Mouse (Mus musculus) embryonic facial prominence, embryonic 15.5 days (tissue): Measurements from ENCODE around the gene Cyren. TPM values are rescaled to one million over a fixed set of nuclear protein-coding genes. Genes with fewer than 3 reads are reported as not detected.

Experiments
- ATAC-seq: fragments of 200-750 bp; cut with Nextera tagmentation; 2 replicates; pipeline ENCODE4 v1.8.0; 2017; ENCODE audit warnings: low read depth, moderate TSS enrichment; ENCODE audit not compliant: insufficient number of reproducible peaks, low FRiP score, low TSS enrichment
- H3K27ac ChIP-seq: fragments of 300-500 bp; sonication (generic); replicated peaks from 2 replicates; pipeline ENCODE4 v1.5.1; 2015; ENCODE audit warnings: mild to moderate bottlenecking, inconsistent platforms
- H3K27me3 ChIP-seq: fragments of 300-500 bp; sonication (generic); 2 replicates; pipeline ENCODE4 v1.6.1; 2015; ENCODE audit warnings: inconsistent platforms
- H3K36me3 ChIP-seq: fragments of 300-500 bp; sonication (generic); 2 replicates; pipeline ENCODE4 v1.6.1; 2015; ENCODE audit warnings: mild to moderate bottlenecking, inconsistent platforms
- H3K4me1 ChIP-seq: fragments of 300-500 bp; sonication (generic); 2 replicates; pipeline ENCODE4 v1.6.1; 2015; ENCODE audit warnings: inconsistent platforms
- H3K4me2 ChIP-seq: fragments of 300-500 bp; sonication (generic); replicated peaks from 2 replicates; pipeline ENCODE4 v1.6.1; 2015; ENCODE audit warnings: mild to moderate bottlenecking, inconsistent platforms
- H3K4me3 ChIP-seq: fragments of 300-500 bp; sonication (generic); replicated peaks from 2 replicates; pipeline ENCODE4 v1.5.1; 2015; ENCODE audit warnings: mild to moderate bottlenecking, inconsistent platforms
- H3K9ac ChIP-seq: fragments of 300-500 bp; sonication (generic); 2 replicates; pipeline ENCODE4 v1.6.1; 2015; ENCODE audit warnings: inconsistent platforms
- H3K9me3 ChIP-seq: fragments of 300-500 bp; sonication (generic); replicated peaks from 2 replicates; pipeline ENCODE4 v1.6.1; 2016; ENCODE audit warnings: inconsistent platforms
- WGBS: fragments of 180-500 bp; shearing (Covaris S2); methylation state at CpG from one replicate; pipeline ENCODE4 v1.1.7; 2015; 5-methylcytosine and 5-hydroxymethylcytosine counted together
- polyA plus RNA-seq: library from polyadenylated mRNA; unstranded; fragments of >200 nt; fragmentation: Nextera tagmentation; extraction: Ambion mirVana; gene quantifications from 2 replicates; pipeline ENCODE4 v1.2.1, GENCODE M21; 2015

Cyren gene
- polyA plus RNA-seq, 1 experiment from 2014 or later, result 17.4 TPM

DNA sequence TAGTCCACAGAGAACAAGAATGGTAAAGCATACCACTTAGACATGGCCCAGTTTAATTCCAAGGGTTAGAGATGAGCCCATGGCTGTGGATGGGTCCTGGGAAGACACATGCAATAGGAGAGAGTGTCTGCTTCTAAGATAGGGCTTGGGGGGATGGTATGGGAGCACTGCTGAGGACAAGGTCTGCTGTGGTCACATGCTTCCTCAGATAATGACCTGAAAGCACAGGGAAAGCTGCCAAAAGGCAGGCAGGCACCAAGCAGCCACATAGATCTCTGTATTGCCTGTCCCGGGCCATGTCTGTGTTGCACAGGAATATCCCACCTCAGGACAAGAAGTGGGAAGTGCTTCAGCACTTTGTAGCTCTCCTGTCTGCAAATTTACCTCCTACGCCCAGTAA, 21.3 kb upstream of the Cyren start:
- H3K27me3 ChIP-seq, result no peaks in the 10 kb centered on the region
- ATAC-seq, result no peak
- H3K36me3 ChIP-seq, result peaks cover 66% of the 10 kb centered on the region
- H3K9ac ChIP-seq, result no peak overlapping the region
- H3K4me3 ChIP-seq, result no peak overlapping the region
- no peak overlapping the region for H3K4me2 ChIP-seq
- H3K4me1 ChIP-seq, result no peaks in the 10 kb centered on the region
- no peaks in the 10 kb centered on the region for H3K9me3 ChIP-seq
- 88% methylated on average over 2 of the region's 2 CpGs for WGBS
- no peak overlapping the region for H3K27ac ChIP-seq

DNA sequence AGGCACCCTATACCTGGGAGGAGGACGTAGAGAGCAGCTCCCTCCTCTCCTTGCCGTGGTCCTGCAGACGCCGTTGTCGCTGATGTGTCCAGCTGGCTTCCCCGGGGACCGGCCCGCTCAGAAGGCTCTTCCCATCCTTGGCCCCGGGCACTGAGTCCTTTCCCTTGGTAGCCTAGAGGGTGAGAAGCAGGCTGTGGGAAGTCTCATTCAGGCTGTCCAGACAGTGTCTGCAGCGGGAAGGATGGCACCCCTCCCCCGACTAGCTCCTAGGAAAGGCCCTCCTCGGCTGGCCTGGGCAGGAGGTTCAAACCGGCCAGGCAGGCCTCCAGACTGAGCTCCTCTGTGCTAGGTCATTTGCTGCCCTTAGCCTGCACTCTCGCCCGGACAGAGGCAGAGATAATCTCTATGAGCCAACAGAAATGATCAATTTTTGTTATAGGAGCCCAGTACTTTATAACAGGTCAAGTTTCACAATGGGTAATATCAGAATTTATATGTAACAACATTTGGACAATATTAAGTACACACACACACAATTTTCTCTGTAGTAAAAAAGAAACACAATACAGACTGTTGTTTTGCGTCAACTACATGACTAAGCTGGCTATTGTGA, 18.4 kb upstream of the Cyren start:
- no peak for ATAC-seq
- H3K36me3 ChIP-seq, result peaks cover 69% of the 10 kb centered on the region
- WGBS, result 61% methylated on average over 16 of the region's 16 CpGs
- no peak overlapping the region for H3K4me3 ChIP-seq
- H3K4me2 ChIP-seq, result no peak overlapping the region
- H3K9me3 ChIP-seq, result no peaks in the 10 kb centered on the region
- no peaks in the 10 kb centered on the region for H3K27me3 ChIP-seq
- no peaks in the 10 kb centered on the region for H3K4me1 ChIP-seq
- no peak overlapping the region for H3K27ac ChIP-seq
- H3K9ac ChIP-seq, result no peak overlapping the region

DNA sequence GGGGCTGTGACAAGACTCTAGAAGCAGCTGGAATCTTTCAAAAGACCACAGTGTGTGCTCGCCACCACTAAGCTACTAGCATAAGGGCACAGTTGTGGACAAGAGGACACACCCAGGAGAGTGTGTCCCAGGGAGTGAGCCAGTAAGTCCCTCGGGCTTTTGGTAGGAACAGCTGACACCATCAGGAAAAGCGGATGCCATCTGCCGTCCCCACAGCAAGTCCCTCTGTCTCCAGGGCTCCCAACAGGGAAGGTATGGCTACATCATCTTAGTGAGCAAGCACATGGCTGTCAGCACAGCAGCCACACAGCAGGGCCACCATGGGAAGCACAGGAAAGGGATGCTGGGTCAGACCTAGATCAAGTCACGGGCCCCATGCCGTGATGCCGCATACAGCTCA, 17.7 kb upstream of the Cyren start:
- H3K36me3 ChIP-seq, result peaks cover 69% of the 10 kb centered on the region
- no peak overlapping the region for H3K9ac ChIP-seq
- H3K9me3 ChIP-seq, result no peaks in the 10 kb centered on the region
- H3K27me3 ChIP-seq, result no peaks in the 10 kb centered on the region
- ATAC-seq, result 0 out of 2 replicates have a peak, but pooled peaks have one; percentile 9
- H3K4me1 ChIP-seq, result no peaks in the 10 kb centered on the region
- no peak overlapping the region for H3K27ac ChIP-seq
- H3K4me3 ChIP-seq, result no peak overlapping the region
- H3K4me2 ChIP-seq, result no peak overlapping the region
- WGBS, result 80% methylated on average over 7 of the region's 7 CpGs

DNA sequence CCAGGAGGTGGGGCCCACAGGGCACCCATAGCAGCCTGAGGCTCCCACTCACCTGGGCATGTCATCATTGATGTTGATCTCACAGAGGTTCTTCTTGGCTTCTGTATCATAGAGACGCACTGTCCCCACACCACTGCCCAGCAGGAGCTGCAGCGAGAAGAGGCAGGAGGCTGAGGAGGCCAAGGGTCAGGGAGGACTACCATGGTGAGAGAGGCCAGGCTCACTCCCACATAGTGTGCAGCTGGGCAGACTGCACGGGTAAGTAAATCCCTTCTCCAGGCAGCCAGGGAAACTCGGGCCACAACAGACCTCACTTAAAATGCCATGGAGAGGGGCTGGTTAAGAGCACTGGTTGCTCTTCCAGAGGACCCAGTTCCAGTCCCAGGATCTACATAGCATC, 11.3 kb upstream of the Cyren start:
- Histone ChIP-seq H3K9me3 (no peaks in the 10 kb centered on the region), H3K4me2 (no peak overlapping the region), H3K27me3 (no peaks in the 10 kb centered on the region), H3K4me1 (peaks cover 13% of the 10 kb centered on the region; the same call in 1 of the 2 replicates), H3K36me3 (peaks cover 64% of the 10 kb centered on the region), H3K4me3 (no peak overlapping the region), H3K27ac (no peak overlapping the region), H3K9ac (no peak overlapping the region)
- 65% methylated on average over 4 of the region's 4 CpGs for WGBS
- ATAC-seq, result no peak

DNA sequence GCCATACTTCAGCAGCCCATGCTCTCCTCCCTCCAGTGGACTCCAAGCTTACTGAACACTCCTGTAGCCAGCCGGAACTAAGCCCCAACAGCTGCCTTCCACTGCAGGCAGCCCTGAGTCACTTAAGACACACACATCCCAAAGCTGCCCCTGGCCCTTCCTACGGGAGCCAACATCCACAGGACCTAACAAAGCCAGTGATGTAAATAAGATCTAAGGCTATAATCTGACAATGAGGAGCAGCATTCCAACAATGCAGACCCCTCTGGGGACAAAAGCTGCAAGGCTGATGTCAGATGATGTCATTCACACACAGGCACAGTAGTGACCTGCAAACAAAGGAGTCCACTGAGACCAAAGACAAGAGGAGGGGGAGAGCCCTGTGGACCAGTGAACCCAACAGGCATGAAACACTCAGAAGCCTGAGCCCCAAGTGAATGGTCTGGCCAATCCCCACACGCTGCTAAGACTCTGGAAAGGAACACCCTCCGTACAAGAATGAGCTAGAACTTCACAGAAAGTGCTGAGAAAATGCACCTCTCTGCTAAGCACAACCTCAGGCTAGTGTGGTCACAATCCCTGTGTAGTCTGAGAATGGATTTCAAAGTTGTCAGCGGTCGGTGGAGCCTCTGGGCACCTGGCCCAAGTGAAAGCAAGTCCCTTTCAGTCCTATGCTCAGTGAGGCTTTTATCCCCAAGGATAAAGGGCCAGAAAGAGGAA, 9.4 kb upstream of the Cyren start:
- ATAC-seq, result peak; percentile 52; the same call in 1 of the 2 replicates
- Histone ChIP-seq H3K4me2 (no peak overlapping the region), H3K36me3 (peaks cover 55% of the 10 kb centered on the region), H3K27me3 (no peaks in the 10 kb centered on the region), H3K9me3 (no peaks in the 10 kb centered on the region), H3K27ac (peak overlapping the region; percentile 22; the same call in 1 of the 2 replicates), H3K4me3 (no peak overlapping the region), H3K9ac (no peak overlapping the region), H3K4me1 (peaks cover 13% of the 10 kb centered on the region; the same call in 1 of the 2 replicates)
- WGBS, result 47% methylated on average over 6 of the region's 6 CpGs

DNA sequence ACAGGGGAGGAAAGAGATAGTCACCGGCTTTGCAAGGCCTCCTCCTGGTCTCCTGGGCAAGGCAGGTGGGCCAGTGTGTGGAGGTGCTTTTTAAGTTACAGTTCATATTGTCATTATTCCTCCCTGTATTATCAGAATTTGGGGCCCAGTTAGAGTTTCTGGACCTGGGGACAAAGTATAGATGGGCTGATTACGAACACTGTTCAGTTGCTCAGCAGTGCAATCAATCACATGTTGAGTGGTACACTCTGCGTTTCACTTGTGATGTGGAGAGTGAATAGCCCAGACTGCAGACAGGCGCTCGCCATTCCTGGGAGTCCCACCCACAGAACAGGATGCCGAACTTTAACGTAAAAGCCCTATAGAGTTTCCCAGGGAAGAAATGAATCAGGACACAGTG, 6.9 kb upstream of the Cyren start:
- H3K4me3 ChIP-seq, result no peak overlapping the region
- H3K4me2 ChIP-seq, result no peak overlapping the region
- peaks cover 45% of the 10 kb centered on the region for H3K36me3 ChIP-seq
- no peak for ATAC-seq
- H3K9ac ChIP-seq, result no peak overlapping the region
- peaks cover 13% of the 10 kb centered on the region; the same call in 1 of the 2 replicates for H3K4me1 ChIP-seq
- no peaks in the 10 kb centered on the region for H3K27me3 ChIP-seq
- no peak overlapping the region for H3K27ac ChIP-seq
- WGBS, result 81% methylated on average over 7 of the region's 7 CpGs
- no peaks in the 10 kb centered on the region for H3K9me3 ChIP-seq

DNA sequence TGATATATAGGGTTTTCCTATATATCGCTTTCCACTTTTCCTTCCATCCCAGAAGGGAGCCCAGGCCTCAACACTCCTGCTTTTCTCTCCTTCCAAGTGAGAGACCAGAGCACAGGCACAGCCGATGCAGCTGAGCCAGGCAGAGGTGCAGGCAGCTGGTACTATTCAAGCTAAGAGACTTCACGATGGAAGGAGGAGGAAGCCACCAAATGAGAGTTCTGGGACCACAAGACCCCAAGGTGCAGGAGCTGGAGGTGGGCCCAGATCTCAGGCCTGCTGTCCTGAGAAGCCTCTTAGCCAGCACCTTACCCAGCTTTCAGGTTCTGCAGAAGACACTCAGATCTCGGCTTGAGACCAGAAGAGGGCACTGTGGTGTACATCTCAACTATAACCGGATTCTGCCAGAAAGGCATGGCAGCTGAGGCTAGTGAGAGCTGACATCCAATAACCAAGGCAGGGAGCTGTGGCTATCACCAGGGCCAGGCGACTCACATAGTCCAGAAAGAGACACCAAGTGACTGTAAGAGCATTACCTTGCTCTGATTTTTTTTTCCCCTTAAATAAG, 2.1 kb upstream of the Cyren start:
- H3K4me2 ChIP-seq, result no peak overlapping the region
- peaks cover 38% of the 10 kb centered on the region for H3K4me1 ChIP-seq
- H3K36me3 ChIP-seq, result peaks cover 28% of the 10 kb centered on the region
- H3K4me3 ChIP-seq, result no peak overlapping the region
- H3K27me3 ChIP-seq, result no peaks in the 10 kb centered on the region
- no peak overlapping the region for H3K9ac ChIP-seq
- ATAC-seq, result no peak
- no peak overlapping the region for H3K27ac ChIP-seq
- H3K9me3 ChIP-seq, result no peaks in the 10 kb centered on the region
- WGBS, result 55% methylated on average over 6 of the region's 6 CpGs

DNA sequence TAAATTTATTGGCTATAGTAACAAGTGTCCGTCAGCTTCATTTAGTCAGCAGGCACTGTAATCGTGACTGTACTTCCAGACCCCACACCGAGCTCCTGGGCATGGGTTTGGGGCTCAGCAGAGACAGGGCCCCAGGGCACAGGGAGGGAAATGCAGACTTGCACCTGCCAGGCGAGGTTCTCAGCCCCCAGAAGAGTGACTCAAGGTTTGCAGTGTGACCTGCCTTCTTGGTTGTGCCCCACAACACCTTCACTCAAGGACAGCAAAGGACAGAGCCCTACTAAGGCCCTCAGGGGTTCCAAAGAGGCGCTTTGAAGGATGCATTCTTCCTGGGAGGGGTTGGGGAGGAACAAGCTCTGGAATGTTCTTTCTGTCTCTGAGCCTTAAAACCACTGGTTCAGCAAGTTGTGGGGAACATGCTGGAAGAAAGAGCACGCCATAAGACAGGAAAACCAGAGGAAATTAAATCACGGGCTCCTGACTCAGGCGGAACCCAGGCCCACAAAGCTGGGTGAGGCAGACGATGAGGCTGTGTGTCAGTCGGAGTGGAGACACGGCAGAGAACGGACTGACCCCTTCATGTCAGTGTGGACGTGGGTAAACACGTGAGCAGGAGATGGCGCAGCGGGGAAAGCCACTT, 1.4 kb upstream of the Cyren start:
- WGBS, result 71% methylated on average over 16 of the region's 16 CpGs
- Histone ChIP-seq H3K36me3 (peaks cover 20% of the 10 kb centered on the region), H3K27me3 (no peaks in the 10 kb centered on the region), H3K9ac (no peak overlapping the region), H3K4me3 (no peak overlapping the region), H3K9me3 (no peaks in the 10 kb centered on the region), H3K4me2 (no peak overlapping the region), H3K4me1 (peaks cover 45% of the 10 kb centered on the region), H3K27ac (no peak overlapping the region; the same call in 1 of the 2 replicates)
- ATAC-seq, result no peak

DNA sequence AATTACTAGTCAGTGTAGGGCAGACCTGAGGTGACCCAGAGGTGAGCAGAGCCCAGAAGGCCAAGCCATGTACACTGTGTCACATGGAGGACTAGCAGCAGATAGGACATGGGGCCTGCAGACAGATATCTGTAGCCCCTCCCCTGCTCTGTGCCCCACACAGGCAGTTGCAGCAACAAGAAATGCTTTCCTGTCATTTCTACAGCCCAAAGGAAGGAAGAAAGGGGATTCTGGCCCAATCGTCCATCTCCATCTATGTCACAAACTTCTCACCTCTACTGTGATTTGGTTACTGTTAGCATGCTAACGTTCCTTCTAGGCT, 1.1 kb downstream of the Cyren start:
- Histone ChIP-seq H3K4me3 (peak overlapping the region; percentile 69), H3K4me1 (peaks cover 52% of the 10 kb centered on the region), H3K27ac (peak overlapping the region; percentile 94; the same call in 1 of the 2 replicates), H3K36me3 (peaks cover 13% of the 10 kb centered on the region; the same call in 1 of the 2 replicates), H3K9me3 (no peaks in the 10 kb centered on the region), H3K4me2 (peak overlapping the region; percentile 57), H3K9ac (peak overlapping the region; percentile 84; the same call in 1 of the 2 replicates), H3K27me3 (no peaks in the 10 kb centered on the region)
- 34% methylated on average over 2 of the region's 2 CpGs for WGBS
- ATAC-seq, result no peak

DNA sequence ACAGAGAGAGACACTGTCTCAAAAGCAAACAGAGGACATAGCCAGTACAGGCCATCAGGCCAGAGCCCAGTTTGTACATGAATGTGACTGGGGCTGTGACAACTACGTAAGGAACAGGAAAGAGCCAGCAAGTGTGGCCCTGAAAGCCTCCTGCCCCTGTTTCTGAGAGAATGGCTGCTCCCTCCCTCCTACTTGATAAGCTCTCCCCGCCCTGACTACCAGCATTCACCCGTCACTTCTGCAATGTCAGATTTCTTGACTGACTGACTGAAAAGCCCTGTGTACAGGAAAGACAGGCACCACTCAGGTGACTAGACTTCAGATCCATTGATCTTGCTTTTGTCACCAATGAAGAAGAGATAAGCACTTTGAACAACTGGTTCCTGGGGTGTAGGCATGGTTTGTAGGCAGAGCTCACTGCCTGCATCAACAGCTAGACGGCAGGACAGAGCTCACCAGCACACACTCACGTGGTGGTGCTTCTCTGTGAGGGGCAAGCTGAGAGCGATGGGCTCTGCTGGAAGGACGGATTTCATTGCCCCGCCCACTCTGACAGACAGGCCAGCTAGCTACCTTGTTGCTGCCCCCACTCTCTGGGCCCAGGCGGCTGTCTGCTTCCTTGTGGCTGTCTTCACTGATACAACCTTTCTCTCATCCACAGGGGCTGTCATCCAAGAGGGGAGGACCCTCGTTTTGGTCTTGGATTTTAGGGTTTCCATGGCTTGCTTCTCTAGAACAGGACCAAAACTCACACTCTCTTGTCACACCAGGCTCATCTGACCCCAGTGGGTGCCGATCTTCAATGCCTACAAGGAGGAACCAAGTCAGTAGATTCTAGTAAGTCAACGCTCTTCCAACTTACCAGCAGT, 1.7 kb downstream of the Cyren start:
- Histone ChIP-seq H3K27me3 (no peaks in the 10 kb centered on the region), H3K4me3 (no peak overlapping the region), H3K27ac (0 out of 2 replicates have a peak overlapping the region, but pooled peaks have one; percentile 94), H3K4me2 (peak overlapping the region; percentile 57; the same call in 1 of the 2 replicates), H3K9ac (no peak overlapping the region), H3K4me1 (peaks cover 55% of the 10 kb centered on the region), H3K9me3 (no peaks in the 10 kb centered on the region), H3K36me3 (peaks cover 11% of the 10 kb centered on the region; the same call in 1 of the 2 replicates)
- ATAC-seq, result no peak
- WGBS, result 63% methylated on average over 12 of the region's 12 CpGs
